Mouse (Mus musculus): ENCODE measurements around the gene Cdh5. TPM values are rescaled to one million over a fixed set of nuclear protein-coding genes. Genes with fewer than 3 reads are reported as not detected.

Cdh5 gene
- polyA plus RNA-seq, 1 experiment: 0.34 TPM

DNA sequence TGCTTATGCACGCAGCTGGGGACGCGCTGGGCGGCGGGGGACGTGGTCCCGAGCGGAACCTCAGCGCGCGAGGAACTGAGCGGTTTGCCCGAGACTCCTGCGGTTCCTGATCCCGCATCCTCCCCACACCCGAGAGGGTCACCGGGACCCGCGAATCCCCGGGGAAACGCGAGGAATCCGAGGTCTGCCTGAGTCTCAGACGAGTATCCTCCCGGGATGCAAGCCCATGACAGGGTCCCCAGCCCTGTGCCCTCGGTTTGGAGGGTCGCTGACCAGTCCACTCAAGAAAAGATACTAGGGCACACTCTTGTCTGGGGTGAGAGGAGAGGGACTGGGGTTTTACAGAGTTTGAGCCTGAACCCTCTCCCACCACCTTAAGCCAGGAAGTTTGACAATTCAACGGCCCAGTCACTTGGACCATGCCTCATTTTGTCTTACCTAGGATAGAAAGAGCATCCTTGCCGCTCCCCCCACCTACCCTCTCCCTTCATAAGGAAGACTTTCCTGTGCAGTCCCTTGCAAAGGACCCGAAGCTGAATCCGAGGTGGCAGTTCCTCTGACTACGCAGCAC is 69.7 kb downstream of the Cdh5 start:
- Histone ChIP-seq H3K36me3 (ENCODE audit: control insufficient read depth, insufficient read depth, low read length, poor library complexity, severe bottlenecking) (no peaks in the 10 kb centered on the region), H3K9me3 (replicated peaks; ENCODE audit: control insufficient read depth, insufficient read depth, low read length, poor library complexity, severe bottlenecking) (no peaks in the 10 kb centered on the region; the same call in 1 of the 2 replicates), H3K27ac (ENCODE audit: insufficient read depth, low read length) (no peak overlapping the region), H3K4me3 (ENCODE audit: low read depth, low read length) (peak overlapping the region; percentile 66), H3K27me3 (ENCODE audit: control insufficient read depth, insufficient read depth, low read length, poor library complexity, severe bottlenecking) (peaks cover 28% of the 10 kb centered on the region), H3K9ac (ENCODE audit: low read depth, poor library complexity, severe bottlenecking) (peak overlapping the region; percentile 77), H3K4me1 (ENCODE audit: control insufficient read depth, insufficient read depth, low read length) (no peaks in the 10 kb centered on the region)
- no peak for TF ChIP-seq POLR2A (IDR thresholded peaks at IDR 0.05; ENCODE audit: insufficient read depth, low read length)
- no peak for TF ChIP-seq EP300 (IDR thresholded peaks at IDR 0.05; ENCODE audit: insufficient read depth, low read depth, low read length)
- no peak for TF ChIP-seq CTCF (IDR thresholded peaks at IDR 0.05; ENCODE audit: low read depth, low read length)

GRCm38 (mm10) chr8:104172420-104172819 is 71.0 kb downstream of the Cdh5 start:
- Histone ChIP-seq H3K27me3 (ENCODE audit: control insufficient read depth, insufficient read depth, low read length, poor library complexity, severe bottlenecking) (peaks cover 28% of the 10 kb centered on the region), H3K27ac (ENCODE audit: insufficient read depth, low read length) (no peak overlapping the region), H3K9ac (ENCODE audit: low read depth, poor library complexity, severe bottlenecking) (no peak overlapping the region), H3K4me3 (ENCODE audit: low read depth, low read length) (no peak overlapping the region), H3K4me1 (ENCODE audit: control insufficient read depth, insufficient read depth, low read length) (no peaks in the 10 kb centered on the region), H3K9me3 (replicated peaks; ENCODE audit: control insufficient read depth, insufficient read depth, low read length, poor library complexity, severe bottlenecking) (no peaks in the 10 kb centered on the region; the same call in 1 of the 2 replicates), H3K36me3 (ENCODE audit: control insufficient read depth, insufficient read depth, low read length, poor library complexity, severe bottlenecking) (no peaks in the 10 kb centered on the region)
- no peak for TF ChIP-seq CTCF (IDR thresholded peaks at IDR 0.05; ENCODE audit: low read depth, low read length)
- TF ChIP-seq EP300 (IDR thresholded peaks at IDR 0.05; ENCODE audit: insufficient read depth, low read depth, low read length): no peak
- no peak for TF ChIP-seq POLR2A (IDR thresholded peaks at IDR 0.05; ENCODE audit: insufficient read depth, low read length)

- Histone ChIP-seq H3K27me3 (ENCODE audit: control insufficient read depth, insufficient read depth, low read length, poor library complexity, severe bottlenecking) (peaks cover 13% of the 10 kb centered on the region), H3K4me1 (ENCODE audit: control insufficient read depth, insufficient read depth, low read length) (no peaks in the 10 kb centered on the region), H3K9ac (ENCODE audit: low read depth, poor library complexity, severe bottlenecking) (no peak overlapping the region), H3K36me3 (ENCODE audit: control insufficient read depth, insufficient read depth, low read length, poor library complexity, severe bottlenecking) (no peaks in the 10 kb centered on the region), H3K27ac (ENCODE audit: insufficient read depth, low read length) (no peak overlapping the region), H3K4me3 (ENCODE audit: low read depth, low read length) (no peak overlapping the region), H3K9me3 (replicated peaks; ENCODE audit: control insufficient read depth, insufficient read depth, low read length, poor library complexity, severe bottlenecking) (no peaks in the 10 kb centered on the region)
- no peak for TF ChIP-seq CTCF (IDR thresholded peaks at IDR 0.05; ENCODE audit: low read depth, low read length)
- TF ChIP-seq POLR2A (IDR thresholded peaks at IDR 0.05; ENCODE audit: insufficient read depth, low read length): no peak
- no peak for TF ChIP-seq EP300 (IDR thresholded peaks at IDR 0.05; ENCODE audit: insufficient read depth, low read depth, low read length)
Observed at GRCm38 (mm10) chr8:104175848-104176527, 74.6 kb downstream of the Cdh5 start.

DNA sequence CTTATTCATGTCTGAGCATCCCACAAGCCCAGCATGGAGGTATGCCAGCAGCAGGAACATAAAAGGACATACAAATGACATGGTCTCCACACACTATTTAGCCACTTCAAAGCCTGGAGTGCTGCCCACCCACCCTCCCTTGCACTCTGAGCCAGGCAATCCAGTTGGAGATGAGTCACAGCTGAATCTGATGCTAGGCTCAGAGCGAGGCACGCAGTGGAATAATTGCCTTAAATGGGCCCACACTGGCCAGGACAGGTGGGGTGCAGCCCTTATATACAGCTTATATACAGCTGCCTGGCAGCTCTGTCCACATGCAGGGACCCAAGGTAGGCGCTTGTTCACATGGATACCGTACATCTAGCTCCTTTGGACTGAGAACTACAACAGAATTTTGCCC is 75.6 kb downstream of the Cdh5 start:
- H3K4me1 ChIP-seq (ENCODE audit: control insufficient read depth, insufficient read depth, low read length): no peaks in the 10 kb centered on the region
- no peak overlapping the region for H3K4me3 ChIP-seq (ENCODE audit: low read depth, low read length)
- H3K36me3 ChIP-seq (ENCODE audit: control insufficient read depth, insufficient read depth, low read length, poor library complexity, severe bottlenecking): no peaks in the 10 kb centered on the region
- H3K9ac ChIP-seq (ENCODE audit: low read depth, poor library complexity, severe bottlenecking): no peak overlapping the region
- no peak overlapping the region for H3K27ac ChIP-seq (ENCODE audit: insufficient read depth, low read length)
- TF ChIP-seq EP300 (IDR thresholded peaks at IDR 0.05; ENCODE audit: insufficient read depth, low read depth, low read length): no peak
- TF ChIP-seq POLR2A (IDR thresholded peaks at IDR 0.05; ENCODE audit: insufficient read depth, low read length): no peak
- H3K27me3 ChIP-seq (ENCODE audit: control insufficient read depth, insufficient read depth, low read length, poor library complexity, severe bottlenecking): peaks cover 5% of the 10 kb centered on the region
- H3K9me3 ChIP-seq (replicated peaks; ENCODE audit: control insufficient read depth, insufficient read depth, low read length, poor library complexity, severe bottlenecking): no peaks in the 10 kb centered on the region

- Histone ChIP-seq H3K9ac (ENCODE audit: low read depth, poor library complexity, severe bottlenecking) (no peak overlapping the region), H3K27me3 (ENCODE audit: control insufficient read depth, insufficient read depth, low read length, poor library complexity, severe bottlenecking) (no peaks in the 10 kb centered on the region), H3K9me3 (replicated peaks; ENCODE audit: control insufficient read depth, insufficient read depth, low read length, poor library complexity, severe bottlenecking) (no peaks in the 10 kb centered on the region), H3K4me1 (ENCODE audit: control insufficient read depth, insufficient read depth, low read length) (no peaks in the 10 kb centered on the region), H3K4me3 (ENCODE audit: low read depth, low read length) (no peak overlapping the region), H3K36me3 (ENCODE audit: control insufficient read depth, insufficient read depth, low read length, poor library complexity, severe bottlenecking) (no peaks in the 10 kb centered on the region), H3K27ac (ENCODE audit: insufficient read depth, low read length) (no peak overlapping the region)
- TF ChIP-seq EP300 (IDR thresholded peaks at IDR 0.05; ENCODE audit: insufficient read depth, low read depth, low read length) (no peak), POLR2A (IDR thresholded peaks at IDR 0.05; ENCODE audit: insufficient read depth, low read length) (no peak), CTCF (IDR thresholded peaks at IDR 0.05; ENCODE audit: low read depth, low read length) (no peak)
Observed at GRCm38 (mm10) chr8:104184905-104185304, 83.5 kb downstream of the Cdh5 start.

- H3K9me3 ChIP-seq (replicated peaks; ENCODE audit: control insufficient read depth, insufficient read depth, low read length, poor library complexity, severe bottlenecking): no peaks in the 10 kb centered on the region
- H3K4me1 ChIP-seq (ENCODE audit: control insufficient read depth, insufficient read depth, low read length): no peaks in the 10 kb centered on the region
- TF ChIP-seq POLR2A (IDR thresholded peaks at IDR 0.05; ENCODE audit: insufficient read depth, low read length) (no peak), EP300 (IDR thresholded peaks at IDR 0.05; ENCODE audit: insufficient read depth, low read depth, low read length) (no peak), CTCF (IDR thresholded peaks at IDR 0.05; ENCODE audit: low read depth, low read length) (no peak)
- no peak overlapping the region for H3K9ac ChIP-seq (ENCODE audit: low read depth, poor library complexity, severe bottlenecking)
- no peak overlapping the region for H3K27ac ChIP-seq (ENCODE audit: insufficient read depth, low read length)
- no peaks in the 10 kb centered on the region for H3K36me3 ChIP-seq (ENCODE audit: control insufficient read depth, insufficient read depth, low read length, poor library complexity, severe bottlenecking)
- no peak overlapping the region for H3K4me3 ChIP-seq (ENCODE audit: low read depth, low read length)
- H3K27me3 ChIP-seq (ENCODE audit: control insufficient read depth, insufficient read depth, low read length, poor library complexity, severe bottlenecking): no peaks in the 10 kb centered on the region
Observed at GRCm38 (mm10) chr8:104186827-104187226, 85.4 kb downstream of the Cdh5 start.
